8 mouse cellular contexts compared by ENCODE assay signal in the genomic region with DNA sequence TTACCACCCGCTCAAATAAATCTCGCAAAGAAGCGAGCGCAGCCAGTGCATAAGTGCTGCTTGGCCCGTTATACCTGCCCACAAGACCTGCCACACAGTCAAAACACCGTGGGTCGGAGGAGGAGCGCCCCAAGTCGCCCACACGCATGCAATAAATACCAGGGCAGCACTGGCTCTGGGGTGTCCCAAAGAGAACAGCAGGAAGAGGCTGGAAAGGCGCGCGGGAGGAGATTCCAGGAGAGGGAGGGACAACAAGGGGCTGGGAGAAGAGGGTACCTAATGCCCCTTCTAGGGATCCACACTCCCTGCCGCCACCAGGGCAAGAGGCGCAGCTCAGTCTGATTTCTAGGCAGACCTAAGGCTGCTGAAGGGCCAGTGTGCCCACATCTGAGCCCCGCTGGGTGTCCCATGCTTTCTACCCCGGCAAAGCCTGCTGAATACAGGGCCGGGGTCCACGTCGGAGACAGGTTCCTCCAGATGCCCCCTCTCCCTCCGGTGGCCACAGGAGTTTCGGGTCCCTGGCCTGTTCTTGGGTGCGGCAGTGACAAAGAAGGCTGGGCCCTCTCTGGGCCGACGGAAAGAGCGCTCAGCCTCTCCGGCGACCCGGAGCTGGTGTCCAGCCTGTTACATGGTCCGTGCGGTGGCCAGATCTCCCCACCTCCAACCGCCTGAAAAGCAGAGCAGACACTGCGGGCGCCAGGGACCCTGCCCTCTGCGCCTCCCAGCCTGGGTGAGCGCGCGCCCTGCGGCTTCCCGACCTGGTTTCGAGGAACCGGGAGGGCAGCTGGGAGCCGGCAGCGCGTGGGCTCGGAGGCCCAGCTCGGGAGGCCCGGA. TPM values are rescaled to one million over a fixed set of nuclear protein-coding genes. Genes with fewer than 3 reads are reported as not detected.
DNase-seq lines count a peak whose midpoint lies in the region; ATAC-seq lines count a peak whose summit lies in the region.

No protein-coding gene starts in this region.

- DNase-seq in cerebellum, adult 9-10 months: no peak
- DNase-seq in left cerebral cortex, adult 11 months (ENCODE audit: low spot score): no peak
- no peak for DNase-seq in cerebellum, adult 8-10 months

- no peak overlapping the region for H3K27ac ChIP-seq in forebrain, embryonic 16.5 days (ENCODE audit: low read length)
- peak overlapping the region; percentile 81 for H3K27ac ChIP-seq in limb, embryonic 15.5 days
- no peak overlapping the region for H3K27ac ChIP-seq in stomach, embryonic 16.5 days (ENCODE audit: low read length)

- WGBS in forebrain, embryonic 16.5 days: under 1% methylated on average over 48 of the region's 48 CpGs
- 3% methylated on average over 48 of the region's 48 CpGs for WGBS in limb, embryonic 15.5 days
- under 1% methylated on average over 48 of the region's 48 CpGs for WGBS in stomach, embryonic 16.5 days

- no peaks in the 10 kb centered on the region for H3K9me3 ChIP-seq in megakaryocyte, embryonic 14.5 days
- no peaks in the 10 kb centered on the region; the same call in 1 of the 2 replicates for H3K9me3 ChIP-seq in forebrain, embryonic 16.5 days (ENCODE audit: control insufficient read depth, low read length)
- no peaks in the 10 kb centered on the region for H3K9me3 ChIP-seq in limb, embryonic 15.5 days
- no peaks in the 10 kb centered on the region for H3K9me3 ChIP-seq in stomach, embryonic 16.5 days (replicated peaks; ENCODE audit: control insufficient read depth, low read length)

- peak overlapping the region; percentile 79 for H3K4me2 ChIP-seq in forebrain, embryonic 16.5 days (ENCODE audit: low read length)
- H3K4me2 ChIP-seq in limb, embryonic 15.5 days: peak overlapping the region; percentile 86
- H3K4me2 ChIP-seq in stomach, embryonic 16.5 days (ENCODE audit: low read depth, low read length): peak overlapping the region; percentile 95

- ATAC-seq in megakaryocyte, adult 5-6 weeks (ENCODE audit: poor library complexity, severe bottlenecking): no peak
- ATAC-seq in forebrain, embryonic 16.5 days: 0 out of 2 replicates have a peak, but pooled peaks have one; percentile 2
- ATAC-seq in limb, embryonic 15.5 days (ENCODE audit: insufficient number of reproducible peaks, low FRiP score, low TSS enrichment, low read depth): peak; percentile 42; the same call in 1 of the 2 replicates
- ATAC-seq in stomach, embryonic 16.5 days (ENCODE audit: insufficient read depth, low FRiP score): peak; percentile 37; the same call in 1 of the 2 replicates

- no peaks in the 10 kb centered on the region for H3K36me3 ChIP-seq in megakaryocyte, embryonic 14.5 days (replicated peaks; ENCODE audit: low read length)
- no peaks in the 10 kb centered on the region for H3K36me3 ChIP-seq in forebrain, embryonic 16.5 days (ENCODE audit: control insufficient read depth, insufficient read depth)
- H3K36me3 ChIP-seq in limb, embryonic 15.5 days: no peaks in the 10 kb centered on the region
- no peaks in the 10 kb centered on the region for H3K36me3 ChIP-seq in stomach, embryonic 16.5 days (ENCODE audit: control insufficient read depth, insufficient read depth, low read length)

- H3K4me3 ChIP-seq in megakaryocyte, embryonic 14.5 days (replicated peaks): peak overlapping the region; percentile 89
- H3K4me3 ChIP-seq in forebrain, embryonic 16.5 days (replicated peaks; ENCODE audit: low read length): peak overlapping the region; percentile 50
- H3K4me3 ChIP-seq in limb, embryonic 15.5 days: peak overlapping the region; percentile 69
- peak overlapping the region; percentile 61 for H3K4me3 ChIP-seq in stomach, embryonic 16.5 days (replicated peaks; ENCODE audit: low read length)

- H3K4me1 ChIP-seq in megakaryocyte, embryonic 14.5 days: peaks cover 41% of the 10 kb centered on the region
- H3K4me1 ChIP-seq in forebrain, embryonic 16.5 days (replicated peaks; ENCODE audit: control insufficient read depth, insufficient read depth, low read length): peaks cover 50% of the 10 kb centered on the region
- H3K4me1 ChIP-seq in limb, embryonic 15.5 days: peaks cover 65% of the 10 kb centered on the region
- peaks cover 21% of the 10 kb centered on the region for H3K4me1 ChIP-seq in stomach, embryonic 16.5 days (ENCODE audit: control insufficient read depth, insufficient read depth, low read length)

- H3K9ac ChIP-seq in forebrain, embryonic 16.5 days (replicated peaks; ENCODE audit: low read depth, low read length): no peak overlapping the region
- H3K9ac ChIP-seq in limb, embryonic 15.5 days: peak overlapping the region; percentile 48
- H3K9ac ChIP-seq in stomach, embryonic 16.5 days (ENCODE audit: low read length): peak overlapping the region; percentile 24

- H3K27me3 ChIP-seq in megakaryocyte, embryonic 14.5 days (replicated peaks): peaks cover 100% of the 10 kb centered on the region
- H3K27me3 ChIP-seq in forebrain, embryonic 16.5 days (replicated peaks; ENCODE audit: control insufficient read depth, insufficient read depth, low read length): peaks cover 67% of the 10 kb centered on the region
- peaks cover 79% of the 10 kb centered on the region for H3K27me3 ChIP-seq in limb, embryonic 15.5 days
- peaks cover 86% of the 10 kb centered on the region for H3K27me3 ChIP-seq in stomach, embryonic 16.5 days (ENCODE audit: control insufficient read depth, insufficient read depth, low read length)

RNA-seq across cellular contexts. Expression of gene Ebf3, which starts 0.7 kb away (rescaled TPM):
- not detected in 2 replicates for polyA plus RNA-seq in megakaryocyte, embryonic 14.5 days (2012; ENCODE audit: insufficient read depth, low replicate concordance)
- 0.47 and 0.68 TPM in 2 replicates for total RNA-seq in megakaryocyte, adult 5-6 weeks (2015)
- total RNA-seq in megakaryocyte, adult 5-6 weeks (2017): 0.45 and 0.62 TPM in 2 replicates
- 0.72 and 0.73 TPM in 2 replicates for polyA plus RNA-seq in forebrain, embryonic 16.5 days (2015; fragmentation: Nextera tagmentation; extraction: Ambion mirVana)
- 4.7 and 8.1 TPM in 2 replicates for polyA plus RNA-seq in limb, embryonic 15.5 days (2015; fragmentation: Nextera tagmentation; extraction: Ambion mirVana)
- 0.79 and 0.84 TPM in 2 replicates for polyA plus RNA-seq in stomach, embryonic 16.5 days (2015; fragmentation: Nextera tagmentation; extraction: Ambion mirVana)
